Mouse (Mus musculus) MEL (cell line): ENCODE measurements around the gene Slc7a11. TPM values are rescaled to one million over a fixed set of nuclear protein-coding genes. Genes with fewer than 3 reads are reported as not detected.

Experiments used
- DNase-seq: peaks from one replicate; pipeline ENCODE4 v3.0.0; 2011; ENCODE audit warnings: low read depth, low spot score
- H3K27ac ChIP-seq: 2 replicates; pipeline ENCODE4 v1.5.1; 2012; ENCODE audit warnings: low read depth, mild to moderate bottlenecking, control low read depth, low read length, moderate library complexity; ENCODE audit not compliant: control insufficient read depth
- H3K27me3 ChIP-seq, 2 experiments: fragments of 150-350 bp in 1 of 2; sonication (generic) in 1 of 2; 2 replicates each; pipeline ENCODE4 v1.6.1; 2012; ENCODE audit warnings: low read length in 2 of 2, mild to moderate bottlenecking in 2 of 2, improper control_type of control experiment in 1 of 2, moderate library complexity in 1 of 2; ENCODE audit not compliant: insufficient read depth in 2 of 2, control insufficient read depth in 1 of 2
- H3K36me3 ChIP-seq, 2 experiments: 2 replicates each; pipeline ENCODE4 v1.6.1; 2012 to 2014; ENCODE audit warnings: low read length in 2 of 2, improper control_type of control experiment in 1 of 2, inconsistent platforms in 1 of 2, mild to moderate bottlenecking in 1 of 2; ENCODE audit not compliant: insufficient read depth in 2 of 2, control insufficient read depth in 1 of 2
- H3K4me1 ChIP-seq, 2 experiments: fragments of 150-350 bp in 1 of 2; sonication (generic) in 1 of 2; 2 replicates each; pipeline ENCODE4 v1.6.1; 2012; ENCODE audit warnings: low read length in 2 of 2, improper control_type of control experiment in 1 of 2, mild to moderate bottlenecking in 1 of 2; ENCODE audit not compliant: insufficient read depth in 2 of 2, control insufficient read depth in 1 of 2
- H3K4me3 ChIP-seq, 2 experiments: fragments of 150-350 bp in 1 of 2; sonication (generic) in 1 of 2; 2 replicates each; pipeline ENCODE4 v1.5.1; 2012; ENCODE audit warnings: low read depth in 2 of 2, low read length in 2 of 2, mild to moderate bottlenecking in 2 of 2, moderate library complexity in 2 of 2, control low read depth in 1 of 2, improper control_type of control experiment in 1 of 2; ENCODE audit not compliant: control insufficient read depth in 1 of 2, insufficient read depth in 1 of 2
- H3K79me2 ChIP-seq: 2 replicates; pipeline ENCODE4 v1.6.1; 2012; ENCODE audit warnings: mild to moderate bottlenecking, low read length, moderate library complexity; ENCODE audit not compliant: control insufficient read depth, poor library complexity, insufficient read depth
- H3K9ac ChIP-seq: 2 replicates; pipeline ENCODE4 v1.6.1; 2012; ENCODE audit warnings: low read depth, mild to moderate bottlenecking, control low read depth, low read length, moderate library complexity; ENCODE audit not compliant: control insufficient read depth, poor library complexity, severe bottlenecking
- H3K9me3 ChIP-seq: fragments of 150-350 bp; sonication (generic); replicated peaks from 2 replicates; pipeline ENCODE4 v1.6.1; 2012; ENCODE audit warnings: mild to moderate bottlenecking, low read length, improper control_type of control experiment, moderate library complexity; ENCODE audit not compliant: insufficient read depth
- CHD1 ChIP-seq: IDR thresholded peaks from 2 replicates; pipeline ENCODE4 v1.6.1; 2012; ENCODE audit warnings: low read depth, mild to moderate bottlenecking, inconsistent platforms, low read length, improper control_type of control experiment
- CTCF ChIP-seq, 3 experiments: IDR thresholded peaks in 2 of 3; conservative IDR thresholded peaks in 1 of 3; 2 replicates each; pipeline ENCODE4 v1.5.1; 2011 to 2012; ENCODE audit warnings: low read length in 3 of 3, low read depth in 2 of 3, mild to moderate bottlenecking in 2 of 3, improper control_type of control experiment in 1 of 3, inconsistent platforms in 1 of 3, mixed read lengths in 1 of 3, moderate library complexity in 1 of 3; ENCODE audit not compliant: control insufficient read depth in 1 of 3, insufficient read depth in 1 of 3, poor library complexity in 1 of 3, severe bottlenecking in 1 of 3
- ELF1 ChIP-seq: IDR thresholded peaks from 2 replicates; pipeline ENCODE4 v1.6.1; 2014; ENCODE audit warnings: low read depth, mild to moderate bottlenecking, inconsistent platforms, low read length, improper control_type of control experiment, moderate library complexity
- EP300 ChIP-seq, 2 experiments: IDR thresholded peaks; 2 replicates each; pipeline ENCODE4 v1.6.1; 2011; ENCODE audit warnings: improper control_type of control experiment in 2 of 2, low read length in 2 of 2, low read depth in 1 of 2, mild to moderate bottlenecking in 1 of 2
- ETS1 ChIP-seq: IDR thresholded peaks from 2 replicates; pipeline ENCODE4 v1.6.1; 2012; ENCODE audit warnings: low read depth, mild to moderate bottlenecking, inconsistent platforms, low read length, improper control_type of control experiment, moderate library complexity
- GATA1 ChIP-seq: IDR thresholded peaks from 2 replicates; pipeline ENCODE4 v1.6.1; 2011; ENCODE audit warnings: low read depth, low read length, improper control_type of control experiment
- JUND ChIP-seq: IDR thresholded peaks from 2 replicates; pipeline ENCODE4 v1.6.1; 2011; ENCODE audit warnings: low read depth, mild to moderate bottlenecking, improper control_type of control experiment, low read length
- KAT2A ChIP-seq: conservative IDR thresholded peaks from 2 replicates; pipeline ENCODE4 v1.6.1; 2012; ENCODE audit warnings: low read depth, low read length, improper control_type of control experiment, inconsistent platforms
- MAFK ChIP-seq: IDR thresholded peaks from 2 replicates; pipeline ENCODE4 v1.6.1; 2011; ENCODE audit warnings: low read depth, mild to moderate bottlenecking, low read length, improper control_type of control experiment, borderline replicate concordance
- MAZ ChIP-seq: IDR thresholded peaks from 2 replicates; pipeline ENCODE4 v1.6.1; 2012; ENCODE audit warnings: low read depth, mild to moderate bottlenecking, inconsistent platforms, low read length, improper control_type of control experiment
- NRF1 ChIP-seq: IDR thresholded peaks from 2 replicates; pipeline ENCODE4 v1.6.1; 2014; ENCODE audit warnings: low read depth, mild to moderate bottlenecking, inconsistent platforms, low read length, improper control_type of control experiment, moderate library complexity; ENCODE audit not compliant: poor library complexity, insufficient read depth, severe bottlenecking
- POLR2A ChIP-seq, 2 experiments: IDR thresholded peaks; 2 replicates each; pipeline ENCODE4 v1.6.1; 2011 to 2012; ENCODE audit warnings: low read length in 2 of 2, mild to moderate bottlenecking in 2 of 2, control low read depth in 1 of 2, improper control_type of control experiment in 1 of 2, low read depth in 1 of 2, moderate library complexity in 1 of 2; ENCODE audit not compliant: control insufficient read depth in 1 of 2, insufficient read depth in 1 of 2, poor library complexity in 1 of 2
- RCOR1 ChIP-seq: IDR thresholded peaks from 2 replicates; pipeline ENCODE4 v1.6.1; 2012; ENCODE audit warnings: low read depth, mild to moderate bottlenecking, inconsistent platforms, low read length, improper control_type of control experiment
- TAL1 ChIP-seq: IDR thresholded peaks from 2 replicates; pipeline ENCODE4 v1.6.1; 2012; ENCODE audit warnings: mild to moderate bottlenecking, inconsistent platforms, low read length, moderate library complexity, mixed read lengths
- TCF12 ChIP-seq: IDR thresholded peaks from 2 replicates; pipeline ENCODE4 v1.6.1; 2014; ENCODE audit warnings: low read depth, mild to moderate bottlenecking, inconsistent platforms, low read length, improper control_type of control experiment, moderate library complexity
- ZMIZ1 ChIP-seq: IDR thresholded peaks from 2 replicates; pipeline ENCODE4 v1.6.1; 2012; ENCODE audit warnings: low read depth, mild to moderate bottlenecking, inconsistent platforms, low read length, improper control_type of control experiment, moderate library complexity
- polyA plus RNA-seq, 2 experiments: library from polyadenylated mRNA; stranded (reverse) in 1 of 2; unstranded in 1 of 2; fragments of >175 nt in 1 of 2; fragments of >200 nt in 1 of 2; gene quantifications; 2 replicates each; pipeline versions ENCODE4 v1.2.1 to v1.2.4; 2012; ENCODE audit warnings: low replicate concordance in 2 of 2, low read depth in 1 of 2; ENCODE audit not compliant: insufficient read length in 2 of 2, insufficient read depth in 1 of 2, missing spikeins in 1 of 2
- total RNA-seq: library from RNA; depleted of rRNA; stranded (reverse); fragments of 300-350 nt; gene quantifications from 2 replicates; pipeline ENCODE4 v1.2.3, GENCODE M21; 2012

Slc7a11 gene
- total and polyA plus RNA-seq, 3 experiments: 0.69 to 3.3 TPM; not detected in 1

DNA sequence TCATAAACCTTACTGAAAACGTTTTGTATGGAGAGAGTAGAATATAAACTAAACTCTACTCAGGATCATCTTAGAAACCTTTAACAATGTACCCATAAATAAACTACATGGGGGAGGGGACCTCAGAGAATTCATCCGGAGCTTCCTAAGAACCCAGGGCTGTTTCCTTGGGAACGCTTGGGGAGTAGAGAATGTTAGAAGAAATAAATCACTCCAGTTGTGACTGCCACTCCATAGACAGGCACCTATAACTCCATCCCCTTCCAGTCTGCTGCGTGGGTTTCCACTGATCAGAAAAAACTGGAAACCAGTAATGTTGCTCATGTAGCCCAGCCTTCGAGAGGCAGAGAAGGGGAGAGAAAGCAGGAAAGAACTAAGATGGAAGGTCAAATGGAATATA is 210.3 kb downstream of the Slc7a11 start:
- Histone ChIP-seq H3K27me3 (no peaks in the 10 kb centered on the region), H3K79me2 (no peaks in the 10 kb centered on the region), H3K9me3 (no peaks in the 10 kb centered on the region)
- TF ChIP-seq ELF1 (no peak), TCF12 (no peak), CHD1 (no peak), TAL1 (no peak), EP300 (IDR thresholded peaks at IDR 0.05; ENCODE audit: low read depth in 1 of 2, low read length in 2 of 2) (no peak), MAZ (no peak), CTCF (IDR thresholded peaks at IDR 0.05 in 2 of 3, conservative IDR thresholded peaks at IDR 0.05 in 1 of 3; ENCODE audit: control insufficient read depth in 1 of 3, insufficient read depth in 1 of 3, low read depth in 2 of 3, low read length in 3 of 3, poor library complexity in 1 of 3, severe bottlenecking in 1 of 3) (no peak)
- TF ChIP-seq, all 39 proteins: peak for 0
- H3K36me3 ChIP-seq: no peaks in the 10 kb centered on the region
- H3K4me1 ChIP-seq: no peaks in the 10 kb centered on the region
- no peak overlapping the region for H3K9ac ChIP-seq
- DNase-seq: no peak
- no peak overlapping the region for H3K27ac ChIP-seq
- H3K4me3 ChIP-seq: no peak overlapping the region

DNA sequence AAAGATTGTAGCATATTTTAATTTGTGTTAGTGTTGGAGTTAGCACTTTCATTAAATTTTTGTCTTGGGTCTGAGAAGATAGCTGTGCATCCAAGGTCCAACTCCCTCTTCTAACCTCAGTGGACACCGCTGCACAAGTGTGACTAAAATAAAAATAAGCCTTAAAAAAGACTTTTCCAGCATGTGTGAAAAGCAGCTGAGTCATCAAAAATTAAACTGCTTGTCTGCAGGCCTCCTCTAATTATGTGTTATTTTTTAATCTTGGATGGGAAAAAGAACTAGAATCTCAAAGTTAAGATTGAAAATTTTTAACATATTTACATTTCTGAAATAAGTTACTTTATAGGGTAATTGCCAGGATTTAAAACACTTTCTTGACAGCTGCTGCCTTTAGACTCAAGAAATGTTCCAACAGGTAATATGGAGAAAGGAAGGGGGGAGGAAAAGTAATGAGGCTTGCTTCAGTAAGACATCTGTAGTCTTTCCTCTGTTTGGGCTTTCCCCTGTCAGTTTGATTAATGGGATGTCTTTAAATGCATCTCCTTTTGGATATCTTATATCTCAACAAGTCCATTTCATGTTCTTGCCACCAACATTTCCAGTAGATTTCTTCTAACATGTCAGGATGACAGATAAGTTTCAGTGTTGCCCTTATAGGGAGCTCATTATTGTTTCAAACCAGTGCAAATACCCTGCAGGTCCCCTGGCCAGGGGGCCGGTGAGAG is 218.9 kb downstream of the Slc7a11 start:
- no peak overlapping the region for H3K9ac ChIP-seq
- H3K4me3 ChIP-seq: no peak overlapping the region
- no peaks in the 10 kb centered on the region for H3K9me3 ChIP-seq
- no peaks in the 10 kb centered on the region for H3K4me1 ChIP-seq
- H3K36me3 ChIP-seq: no peaks in the 10 kb centered on the region
- no peaks in the 10 kb centered on the region for H3K27me3 ChIP-seq
- TF ChIP-seq JUND (no peak), GATA1 (no peak), MAFK (peak; percentile 14; the same call in 1 of the 2 replicates), ZMIZ1 (no peak), EP300 (IDR thresholded peaks at IDR 0.05; ENCODE audit: low read depth in 1 of 2, low read length in 2 of 2) (no peak), MAZ (no peak), ETS1 (no peak), KAT2A (no peak)
- DNase-seq: no peak
- no peaks in the 10 kb centered on the region for H3K79me2 ChIP-seq
- H3K27ac ChIP-seq: no peak overlapping the region

DNA sequence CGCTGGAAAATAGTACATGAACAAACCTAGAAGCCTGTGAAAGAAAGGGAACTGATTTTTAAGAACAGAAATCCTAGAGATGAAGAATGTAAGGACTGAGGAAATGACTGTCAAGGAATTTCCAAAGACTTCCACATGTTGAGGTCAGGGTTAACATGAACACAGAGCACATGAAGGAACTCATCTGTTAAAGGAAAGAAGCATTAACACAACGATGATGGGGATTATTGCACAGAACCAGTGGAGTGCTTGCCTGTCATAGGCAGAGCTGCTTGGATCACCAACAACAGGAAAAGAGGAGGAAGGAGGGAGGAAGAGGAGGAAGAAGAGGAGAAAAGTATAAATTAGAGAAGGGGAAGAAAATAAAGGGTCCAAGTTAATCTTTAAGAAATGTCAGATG is 223.0 kb downstream of the Slc7a11 start:
- Histone ChIP-seq H3K9me3 (no peaks in the 10 kb centered on the region), H3K27ac (no peak overlapping the region), H3K4me3 (no peak overlapping the region), H3K27me3 (no peaks in the 10 kb centered on the region), H3K36me3 (no peaks in the 10 kb centered on the region), H3K9ac (no peak overlapping the region), H3K79me2 (no peaks in the 10 kb centered on the region), H3K4me1 (no peaks in the 10 kb centered on the region)
- TF ChIP-seq NRF1 (no peak), TCF12 (no peak), JUND (no peak), POLR2A (IDR thresholded peaks at IDR 0.05; ENCODE audit: control insufficient read depth in 1 of 2, insufficient read depth in 1 of 2, low read depth in 1 of 2, low read length in 2 of 2, poor library complexity in 1 of 2) (no peak), RCOR1 (no peak), TAL1 (no peak)
- no peak for DNase-seq
